Mouse (Mus musculus): ENCODE data around the gene Agk.

Agk gene

DNA sequence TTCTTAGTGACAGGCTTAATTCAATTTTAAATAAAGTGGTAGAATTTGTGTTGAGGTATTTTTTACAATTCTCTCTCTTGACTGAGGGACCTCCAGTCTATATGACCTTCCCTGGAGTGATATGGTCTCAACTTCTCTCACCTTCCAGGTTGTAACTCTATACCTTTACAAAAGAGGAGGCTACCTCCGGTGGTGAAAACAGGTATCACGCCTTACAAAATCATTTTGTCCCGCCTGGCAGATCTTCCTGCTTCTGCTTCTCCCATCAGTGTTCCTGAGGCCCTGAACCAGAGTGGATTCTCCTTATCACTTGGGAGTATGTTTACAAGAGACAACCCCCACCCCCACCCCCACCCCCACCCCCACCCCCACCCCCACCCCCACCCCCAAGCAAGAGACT lies 116.8 kb downstream of the Agk start:
- no peak for DNase-seq (ENCODE audit: low spot score)

- DNase-seq (ENCODE audit: low spot score): no peak
These were observed 118.4 kb downstream of the Agk start for GRCm38 (mm10) chr6:40443281-40443928.

Data from left cerebral cortex, adult 11 months (tissue).